Mouse (Mus musculus) urinary bladder, adult 2 months (tissue): Measurements from ENCODE around the gene 6430548M08Rik. TPM values are rescaled to one million over a fixed set of nuclear protein-coding genes. Genes with fewer than 3 reads are reported as not detected.

ENCODE experiments used
- polyA plus RNA-seq: library from polyadenylated mRNA; depleted of rRNA; stranded (reverse); fragments of >200 nt; gene quantifications from 2 replicates; pipeline ENCODE4 v1.2.3, GENCODE M21; 2012; rRNA removed

Gene 6430548M08Rik
- polyA plus RNA-seq, 1 experiment = 5.3 TPM

Other genes starting within 250 kb of the 6430548M08Rik start
- 56.0 and 86.9 TPM in 2 replicates for gene Usp10, start 203.8 kb upstream of the 6430548M08Rik start, polyA plus RNA-seq
- 47.8 and 50.2 TPM in 2 replicates for gene Gm20388, start 203.3 kb upstream of the 6430548M08Rik start, polyA plus RNA-seq
- gene Crispld2, start 121.7 kb upstream of the 6430548M08Rik start, polyA plus RNA-seq = 152 and 193 TPM in 2 replicates
- 35.9 and 38.7 TPM in 2 replicates for gene Zdhhc7, start 12.7 kb upstream of the 6430548M08Rik start, polyA plus RNA-seq
- gene Fam92b, start 63.3 kb downstream of the 6430548M08Rik start, polyA plus RNA-seq = not detected in 2 replicates
- gene Gse1, start 114.3 kb downstream of the 6430548M08Rik start, polyA plus RNA-seq = 27.5 and 30.2 TPM in 2 replicates